Mouse (Mus musculus) kidney, adult 2 months (tissue): ENCODE measurements at regions not wholly inside any gene's neighbourhood (a gene's known extent, or its start where the extent isn't known, plus 50 kb on each side); places are given as distances from the start of the nearest gene placed in this dataset.

Experiments
- DNase-seq: peaks from one replicate; pipeline ENCODE4 v3.0.0; 2021
- H3K27ac ChIP-seq: fragments of 200-500 bp; 2 replicates; pipeline ENCODE4 v1.5.1; 2012; ENCODE audit warnings: low read depth, low read length, control low read depth, inconsistent platforms; ENCODE audit not compliant: insufficient read depth
- H3K27me3 ChIP-seq: fragments of 200-500 bp; replicated peaks from 2 replicates; pipeline ENCODE4 v1.6.1; 2012; ENCODE audit warnings: mild to moderate bottlenecking, moderate library complexity, low read length, inconsistent platforms; ENCODE audit not compliant: control insufficient read depth, insufficient read depth
- H3K36me3 ChIP-seq: fragments of 200-500 bp; 2 replicates; pipeline ENCODE4 v1.6.1; 2012; ENCODE audit warnings: mild to moderate bottlenecking, moderate library complexity, low read length, inconsistent platforms; ENCODE audit not compliant: control insufficient read depth, insufficient read depth
- H3K4me1 ChIP-seq: fragments of 200-500 bp; 2 replicates; pipeline ENCODE4 v1.6.1; 2011; ENCODE audit warnings: low read length; ENCODE audit not compliant: control insufficient read depth, insufficient read depth
- H3K4me3 ChIP-seq: fragments of 200-500 bp; 2 replicates; pipeline ENCODE4 v1.5.1; 2011; ENCODE audit warnings: mild to moderate bottlenecking, low read depth, low read length, control low read depth; ENCODE audit not compliant: insufficient read depth
- CTCF ChIP-seq: fragments of 200-500 bp; conservative IDR thresholded peaks from 2 replicates; pipeline ENCODE4 v1.5.1; 2011; ENCODE audit warnings: low read depth, mild to moderate bottlenecking, control low read depth, low read length, moderate library complexity, mixed read lengths; ENCODE audit not compliant: insufficient read depth, insufficient read length
- POLR2A ChIP-seq: fragments of 200-500 bp; IDR thresholded peaks from one replicate; pipeline ENCODE4 v1.6.1; 2011; ENCODE audit warnings: low read depth, low read length, control low read depth
- WGBS: fragments of 180-500 bp; shearing (Covaris S2); methylation state at CpG from one replicate; pipeline ENCODE4 v1.1.7; 2018; 5-methylcytosine and 5-hydroxymethylcytosine counted together

DNA sequence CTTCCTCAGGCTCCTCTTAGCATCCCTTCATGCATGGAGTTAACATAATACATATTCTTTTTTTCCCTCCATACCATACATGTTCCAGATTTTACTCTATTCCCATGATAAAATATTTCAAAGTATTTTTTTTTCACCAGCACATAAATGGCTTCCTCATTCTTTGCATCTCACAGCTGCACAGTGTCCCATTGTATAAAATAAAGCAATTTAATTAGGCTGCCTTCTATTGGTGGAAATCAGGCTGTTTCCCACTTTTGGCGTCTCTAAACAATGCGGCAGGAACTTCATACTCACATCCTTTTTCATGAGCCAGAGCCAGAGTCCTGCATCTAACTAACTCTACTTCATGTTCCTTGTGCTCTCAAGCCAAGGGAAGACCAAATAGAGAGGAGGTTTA lies 54.9 kb upstream of the Akap13 start:
- TF ChIP-seq POLR2A (no peak), CTCF (no peak)
- H3K4me1 ChIP-seq = peaks cover 3% of the 10 kb centered on the region; the same call in 1 of the 2 replicates
- H3K27me3 ChIP-seq = no peaks in the 10 kb centered on the region
- H3K4me3 ChIP-seq = no peak overlapping the region
- DNase-seq = no peak
- 69% methylated on average over 2 of the region's 2 CpGs for WGBS
- no peaks in the 10 kb centered on the region for H3K36me3 ChIP-seq
- H3K27ac ChIP-seq = no peak overlapping the region

DNA sequence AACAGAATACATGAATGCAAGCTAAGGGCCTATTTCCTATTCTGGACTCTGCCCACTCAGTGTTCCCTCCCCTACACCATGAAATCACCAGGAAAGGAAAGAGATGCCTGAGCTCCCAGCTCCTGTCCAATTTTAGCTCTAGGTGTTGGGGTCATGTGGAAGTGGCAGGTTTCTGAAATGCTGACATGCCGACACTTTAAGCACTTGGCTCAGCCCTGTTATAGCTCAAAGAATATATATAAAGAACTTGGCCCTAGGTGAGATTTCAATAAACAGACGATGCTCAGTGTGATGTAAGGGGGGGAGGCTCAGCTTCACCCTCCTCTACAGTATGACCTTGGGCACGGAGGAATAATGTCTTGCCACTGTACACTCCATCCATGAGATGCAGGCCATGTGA lies 50.4 kb upstream of the Akap13 start:
- Histone ChIP-seq H3K4me1 (no peaks in the 10 kb centered on the region), H3K36me3 (no peaks in the 10 kb centered on the region), H3K27ac (no peak overlapping the region), H3K27me3 (no peaks in the 10 kb centered on the region), H3K4me3 (no peak overlapping the region)
- DNase-seq = no peak
- 80% methylated on average over 3 of the region's 3 CpGs for WGBS
- TF ChIP-seq POLR2A (no peak), CTCF (no peak)
